Mouse (Mus musculus) heart, postnatal 0 days (tissue): ENCODE measurements around the gene Ppp1r15a.

ENCODE experiments used
- CTCF ChIP-seq: IDR thresholded peaks from 2 replicates; pipeline ENCODE4 v1.5.1; 2016; ENCODE audit warnings: antibody characterized with exemption, control low read depth, low read depth
- EP300 ChIP-seq: IDR thresholded peaks from 2 replicates; pipeline ENCODE4 v1.6.1; 2016; ENCODE audit warnings: antibody characterized with exemption, low read depth

DNA sequence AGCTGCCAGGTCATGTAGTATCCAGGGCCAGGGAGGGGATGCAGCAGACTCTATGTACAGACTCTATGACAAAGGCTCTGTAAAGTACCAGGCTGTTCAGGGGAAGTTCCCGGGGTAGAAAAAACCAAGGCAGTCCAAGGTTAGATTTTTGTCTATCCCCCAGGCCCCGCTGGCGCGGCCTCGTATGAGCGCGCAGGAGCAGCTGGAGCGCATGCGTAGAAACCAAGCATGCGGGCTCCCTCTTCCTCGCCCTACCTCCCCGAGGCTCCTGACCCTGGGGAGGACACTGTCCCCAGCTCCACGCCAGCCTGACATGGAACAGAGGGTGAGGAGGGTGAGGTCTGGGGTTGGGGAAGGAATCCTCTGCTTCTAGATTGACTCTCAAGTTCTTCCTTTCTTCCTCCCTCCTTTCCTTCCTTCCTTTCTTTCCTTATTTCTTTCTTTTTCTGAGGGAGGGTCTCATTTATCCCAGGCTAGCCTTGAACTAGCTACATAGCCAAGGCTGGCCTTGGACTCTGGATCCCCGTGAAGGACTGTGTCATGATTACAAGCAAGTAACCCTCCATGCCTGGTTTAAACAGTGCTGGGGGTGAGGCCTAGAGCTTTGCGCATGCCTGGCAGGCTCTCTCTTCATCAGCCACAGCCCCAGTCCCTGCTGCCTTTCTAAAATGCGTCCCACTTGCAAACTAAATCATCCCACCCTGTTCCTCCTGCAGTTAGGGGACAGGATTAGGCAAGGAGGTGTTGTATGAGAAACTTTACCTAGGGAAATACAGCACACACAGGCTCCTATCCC lies 23.8 kb upstream of the Ppp1r15a start:
- no peak for TF ChIP-seq CTCF
- TF ChIP-seq EP300: no peak
